Mouse (Mus musculus): ENCODE results near the gene Snph.

GRCm38 (mm10) chr2:151616551-151617329 lies 15.7 kb downstream of the Snph start:
- TF ChIP-seq TAL1 (conservative IDR thresholded peaks at IDR 0.05; ENCODE audit: low read depth, low read length), result no peak
- TF ChIP-seq CTCF (IDR thresholded peaks at IDR 0.05; ENCODE audit: low read depth, low read length), result no peak
- no peak for TF ChIP-seq GATA1 (IDR thresholded peaks at IDR 0.05; ENCODE audit: borderline replicate concordance, low read length)
- no peak for TF ChIP-seq POLR2AphosphoS5 (IDR thresholded peaks at IDR 0.05; ENCODE audit: insufficient replicate concordance, low read depth, low read length)
- no peak for TF ChIP-seq GATA2 (IDR thresholded peaks at IDR 0.05; ENCODE audit: borderline replicate concordance, low read depth, low read length)

All from G1E (cell line).